In genomic region chr15:93398699-93399540, GRCm38 (mm10) we compare ENCODE assay signal across 8 mouse cellular contexts. TPM values are rescaled to one million over a fixed set of nuclear protein-coding genes. Genes with fewer than 3 reads are reported as not detected.
DNase-seq lines count a peak whose midpoint lies in the region; ATAC-seq and TF ChIP-seq lines count a peak whose summit lies in the region.

No protein-coding gene starts in this region.

- TF ChIP-seq CTCF in brain, embryonic 14.5 days (IDR thresholded peaks at IDR 0.05; ENCODE audit: borderline replicate concordance, extremely low read depth, insufficient read depth, insufficient read length) = no peak

- DNase-seq in lung, adult 18-20 months = no peak
- peak; percentile 13 for DNase-seq in brain, embryonic 14.5 days (ENCODE audit: low read depth)
- DNase-seq in forebrain, embryonic 11.5 days (ENCODE audit: low spot score) = peak; percentile 57
- peak; percentile 22 for DNase-seq in kidney, postnatal 10 days
- no peak for DNase-seq in frontal cortex, postnatal 14 days (ENCODE audit: low spot score in 2 of 2)
- DNase-seq in right cerebral cortex, postnatal 36 days (ENCODE audit: low spot score in 2 of 2) = no peak

- H3K9me3 ChIP-seq in lung, embryonic 16.5 days (ENCODE audit: control insufficient read depth, low read length) = no peaks in the 10 kb centered on the region
- H3K9me3 ChIP-seq in forebrain, embryonic 11.5 days (ENCODE audit: control insufficient read depth, low read length) = no peaks in the 10 kb centered on the region
- no peaks in the 10 kb centered on the region for H3K9me3 ChIP-seq in midbrain, embryonic 13.5 days

- H3K27ac ChIP-seq in lung, embryonic 16.5 days (ENCODE audit: low read length) = peak overlapping the region; percentile 86
- H3K27ac ChIP-seq in forebrain, embryonic 11.5 days (ENCODE audit: low read depth, low read length) = peak overlapping the region; percentile 65
- peak overlapping the region; percentile 90 for H3K27ac ChIP-seq in midbrain, embryonic 13.5 days

- peak overlapping the region; percentile 94 for H3K4me3 ChIP-seq in lung, embryonic 16.5 days (ENCODE audit: low read length)
- peak overlapping the region; percentile 96 for H3K4me3 ChIP-seq in forebrain, embryonic 11.5 days (ENCODE audit: low read depth, low read length)
- peak overlapping the region; percentile 96 for H3K4me3 ChIP-seq in midbrain, embryonic 13.5 days (replicated peaks)

- no peaks in the 10 kb centered on the region for H3K27me3 ChIP-seq in lung, embryonic 16.5 days (ENCODE audit: control insufficient read depth, insufficient read depth, low read depth, low read length)
- no peaks in the 10 kb centered on the region for H3K27me3 ChIP-seq in forebrain, embryonic 11.5 days (ENCODE audit: control insufficient read depth, insufficient read depth, low read length)
- H3K27me3 ChIP-seq in midbrain, embryonic 13.5 days = no peaks in the 10 kb centered on the region

- WGBS in lung, embryonic 16.5 days = 2% methylated on average over 36 of the region's 36 CpGs
- WGBS in forebrain, embryonic 11.5 days = 1% methylated on average over 36 of the region's 36 CpGs
- under 1% methylated on average over 36 of the region's 36 CpGs for WGBS in midbrain, embryonic 13.5 days

- H3K4me2 ChIP-seq in lung, embryonic 16.5 days (ENCODE audit: low read depth, low read length) = peak overlapping the region; percentile 85
- peak overlapping the region; percentile 67 for H3K4me2 ChIP-seq in forebrain, embryonic 11.5 days (ENCODE audit: low read depth, low read length, severe bottlenecking)
- H3K4me2 ChIP-seq in midbrain, embryonic 13.5 days (replicated peaks) = peak overlapping the region; percentile 84

- H3K4me1 ChIP-seq in lung, embryonic 16.5 days (replicated peaks; ENCODE audit: control insufficient read depth, insufficient read depth, low read length) = peaks cover 25% of the 10 kb centered on the region
- H3K4me1 ChIP-seq in forebrain, embryonic 11.5 days (replicated peaks; ENCODE audit: control insufficient read depth, insufficient read depth, low read length) = peaks cover 11% of the 10 kb centered on the region; the same call in 1 of the 2 replicates
- peaks cover 51% of the 10 kb centered on the region for H3K4me1 ChIP-seq in midbrain, embryonic 13.5 days (replicated peaks)

- peaks cover 2% of the 10 kb centered on the region; the same call in 1 of the 2 replicates for H3K36me3 ChIP-seq in lung, embryonic 16.5 days (ENCODE audit: control insufficient read depth, insufficient read depth, low read length)
- no peaks in the 10 kb centered on the region; the same call in 1 of the 2 replicates for H3K36me3 ChIP-seq in forebrain, embryonic 11.5 days (ENCODE audit: control insufficient read depth, insufficient read depth, low read length)
- peaks cover 17% of the 10 kb centered on the region for H3K36me3 ChIP-seq in midbrain, embryonic 13.5 days

- ATAC-seq in lung, embryonic 16.5 days (ENCODE audit: low read depth) = peak; percentile 21; the same call in 1 of the 2 replicates
- peak; percentile 40; the same call in 1 of the 2 replicates for ATAC-seq in forebrain, embryonic 11.5 days (replicated peaks; ENCODE audit: low FRiP score)
- ATAC-seq in midbrain, embryonic 13.5 days = no peak; the same call in 1 of the 2 replicates

- peak overlapping the region; percentile 98 for H3K9ac ChIP-seq in lung, embryonic 16.5 days (ENCODE audit: low read length)
- H3K9ac ChIP-seq in forebrain, embryonic 11.5 days (ENCODE audit: low read length) = peak overlapping the region; percentile 91
- peak overlapping the region; percentile 97 for H3K9ac ChIP-seq in midbrain, embryonic 13.5 days (replicated peaks)

- no peak for TF ChIP-seq POLR2A in brain, embryonic 14.5 days (IDR thresholded peaks at IDR 0.05; ENCODE audit: borderline replicate concordance, extremely low read depth, insufficient read depth, insufficient read length, poor library complexity, severe bottlenecking)

RNA-seq across cellular contexts. Expression of gene Pphln1, which starts 0.8 kb away (rescaled TPM):
- polyA plus RNA-seq in lung, embryonic 16.5 days (2015; fragmentation: Nextera tagmentation; extraction: Ambion mirVana) = 42.6 and 45.1 TPM in 2 replicates
- 24.2 and 34.8 TPM in 2 replicates for polyA plus RNA-seq in brain, embryonic 14.5 days (2012; rRNA removed)
- 71.5 and 79.9 TPM in 2 replicates for polyA plus RNA-seq in forebrain, embryonic 11.5 days (2014; fragmentation: Nextera tagmentation; extraction: Ambion mirVana)
- polyA plus RNA-seq in midbrain, embryonic 13.5 days (2015; fragmentation: Nextera tagmentation; extraction: Ambion mirVana) = 58.7 TPM in 2 replicates

RNA-seq across cellular contexts. Expression of gene Zcrb1, which starts 0.8 kb away (rescaled TPM):
- 101 and 121 TPM in 2 replicates for polyA plus RNA-seq in lung, embryonic 16.5 days (2015; fragmentation: Nextera tagmentation; extraction: Ambion mirVana)
- polyA plus RNA-seq in brain, embryonic 14.5 days (2012; rRNA removed) = 101 and 118 TPM in 2 replicates
- 154 and 167 TPM in 2 replicates for polyA plus RNA-seq in forebrain, embryonic 11.5 days (2014; fragmentation: Nextera tagmentation; extraction: Ambion mirVana)
- polyA plus RNA-seq in midbrain, embryonic 13.5 days (2015; fragmentation: Nextera tagmentation; extraction: Ambion mirVana) = 184 and 189 TPM in 2 replicates

Comparison
In these comparisons a context has a peak if more than half of its experiments do, and no peak if none do; other contexts are left out.
1. DNase-seq: peak in brain, embryonic 14.5 days (single experiment), forebrain, embryonic 11.5 days (single experiment) and kidney, postnatal 10 days (single experiment); none in lung, adult 18-20 months (0 of 2), frontal cortex, postnatal 14 days (0 of 2) and right cerebral cortex, postnatal 36 days (0 of 2).
2. Peak in every context shown above with its lines, with median percentiles within 50 percentile points of each other: H3K27ac ChIP-seq, H3K4me2 ChIP-seq, H3K4me3 ChIP-seq and H3K9ac ChIP-seq.